Mouse (Mus musculus) limb, embryonic 11.5 days (tissue): ENCODE results near the gene Evi5l. TPM values are rescaled to one million over a fixed set of nuclear protein-coding genes. Genes with fewer than 3 reads are reported as not detected.

ENCODE experiments used
- ATAC-seq: fragments of 200-750 bp; cut with Nextera tagmentation; 2 replicates; pipeline ENCODE4 v1.8.0; 2017; ENCODE audit warnings: low read depth; ENCODE audit not compliant: insufficient number of reproducible peaks, low FRiP score, low TSS enrichment
- DNase-seq: peaks from one replicate; pipeline ENCODE4 v3.0.0-alpha.2; 2015; ENCODE audit warnings: low spot score
- H3K27ac ChIP-seq: fragments of 300-500 bp; sonication (generic); replicated peaks from 2 replicates; pipeline ENCODE4 v1.5.1; 2014; ENCODE audit warnings: low read depth, mild to moderate bottlenecking, low read length
- H3K27me3 ChIP-seq: fragments of 300-500 bp; sonication (generic); 2 replicates; pipeline ENCODE4 v1.6.1; 2014; ENCODE audit warnings: mild to moderate bottlenecking, low read length, mixed read lengths; ENCODE audit not compliant: control insufficient read depth, insufficient read depth
- H3K36me3 ChIP-seq: fragments of 300-500 bp; sonication (generic); 2 replicates; pipeline ENCODE4 v1.6.1; 2014; ENCODE audit warnings: mild to moderate bottlenecking, low read length, moderate library complexity, mixed read lengths; ENCODE audit not compliant: control insufficient read depth, insufficient read depth
- H3K4me1 ChIP-seq: fragments of 300-500 bp; sonication (generic); 2 replicates; pipeline ENCODE4 v1.6.1; 2014; ENCODE audit warnings: low read length, mixed read lengths; ENCODE audit not compliant: control insufficient read depth, insufficient read depth
- H3K4me2 ChIP-seq: fragments of 300-500 bp; sonication (generic); 2 replicates; pipeline ENCODE4 v1.6.1; 2014; ENCODE audit warnings: low read depth, mild to moderate bottlenecking, moderate library complexity; ENCODE audit not compliant: severe bottlenecking
- H3K4me3 ChIP-seq: fragments of 300-500 bp; sonication (generic); 2 replicates; pipeline ENCODE4 v1.5.1; 2014; ENCODE audit warnings: low read depth, low read length
- H3K9ac ChIP-seq: fragments of 300-500 bp; sonication (generic); 2 replicates; pipeline ENCODE4 v1.6.1; 2014; ENCODE audit warnings: mild to moderate bottlenecking, low read length
- H3K9me3 ChIP-seq: fragments of 300-500 bp; sonication (generic); 2 replicates; pipeline ENCODE4 v1.6.1; 2016; ENCODE audit warnings: low read length; ENCODE audit not compliant: control insufficient read depth
- WGBS: fragments of 180-500 bp; shearing (Covaris S2); extraction: QIAGEN DNeasy Blood & Tissue Kit; methylation state at CpG from one replicate; pipeline ENCODE4 v1.1.7; 2014; 5-methylcytosine and 5-hydroxymethylcytosine counted together
- polyA plus RNA-seq: library from polyadenylated mRNA; unstranded; fragments of >200 nt; fragmentation: Nextera tagmentation; extraction: Ambion mirVana; gene quantifications from 2 replicates; pipeline ENCODE4 v1.2.1, GENCODE M21; 2014

Gene Evi5l
- polyA plus RNA-seq, 1 experiment from 2014 or later, result 17.2 TPM

DNA sequence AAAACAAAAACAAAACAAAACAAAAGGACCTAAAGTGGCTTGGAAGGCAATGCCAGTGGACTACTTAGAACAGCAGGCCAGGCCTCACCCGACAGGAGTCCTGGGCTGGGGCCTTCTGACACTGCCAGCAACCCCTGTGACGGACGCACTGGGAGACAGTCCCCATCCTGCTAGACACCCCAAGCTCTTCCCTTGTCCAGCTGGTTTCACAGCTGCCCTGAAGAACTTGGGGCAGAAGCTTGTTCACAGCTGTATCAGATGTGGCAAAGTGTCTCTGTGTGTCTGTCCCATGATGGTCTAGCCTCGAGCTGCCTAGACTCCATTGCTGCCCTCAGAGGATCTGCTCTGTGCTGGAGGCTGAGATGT is 93.4 kb downstream of the Evi5l start:
- Histone ChIP-seq H3K4me2 (no peak overlapping the region), H3K9me3 (no peaks in the 10 kb centered on the region; the same call in 1 of the 2 replicates), H3K27ac (no peak overlapping the region), H3K4me3 (no peak overlapping the region), H3K36me3 (peaks cover 8% of the 10 kb centered on the region), H3K9ac (no peak overlapping the region), H3K27me3 (no peaks in the 10 kb centered on the region), H3K4me1 (peaks cover 14% of the 10 kb centered on the region; the same call in 1 of the 2 replicates)
- 77% methylated on average over 4 of the region's 4 CpGs for WGBS
- no peak for DNase-seq
- no peak for ATAC-seq

Other genes starting within 250 kb of the Evi5l start
- gene Cd209b, start 239.7 kb upstream of the Evi5l start, polyA plus RNA-seq, result not detected in 2 replicates
- 0.40 and 0.51 TPM in 2 replicates for gene Cd209c, start 211.8 kb upstream of the Evi5l start, polyA plus RNA-seq
- not detected in 2 replicates for gene Cd209f, start 60.7 kb upstream of the Evi5l start, polyA plus RNA-seq
- not detected in 2 replicates for gene Cd209g, start 32.5 kb upstream of the Evi5l start, polyA plus RNA-seq
- gene Prr36, start 50.9 kb downstream of the Evi5l start, polyA plus RNA-seq, result 1.7 and 1.9 TPM in 2 replicates
- 0.09 and 0.13 TPM in 2 replicates for gene Lrrc8e, start 60.3 kb downstream of the Evi5l start, polyA plus RNA-seq
- 19.0 and 19.5 TPM in 2 replicates for gene Map2k7, start 72.2 kb downstream of the Evi5l start, polyA plus RNA-seq
- gene Gm49320, start 72.3 kb downstream of the Evi5l start, polyA plus RNA-seq, result 0.68 and 1.0 TPM in 2 replicates
- gene Tgfbr3l, start 81.6 kb downstream of the Evi5l start, polyA plus RNA-seq, result 1.5 and 3.0 TPM in 2 replicates
- gene Snapc2, start 86.5 kb downstream of the Evi5l start, polyA plus RNA-seq, result 63.4 and 73.5 TPM in 2 replicates
- 97.6 and 106 TPM in 2 replicates for gene Ctxn1, start 92.7 kb downstream of the Evi5l start, polyA plus RNA-seq
- gene Timm44, start 109.3 kb downstream of the Evi5l start, polyA plus RNA-seq, result 78.0 and 80.0 TPM in 2 replicates
- 18.2 and 20.8 TPM in 2 replicates for gene Ccl25, start 158.6 kb downstream of the Evi5l start, polyA plus RNA-seq
- gene Elavl1, start 158.8 kb downstream of the Evi5l start, polyA plus RNA-seq, result 402 and 403 TPM in 2 replicates